Mouse (Mus musculus): ENCODE measurements around the gene Lsm10. TPM values are rescaled to one million over a fixed set of nuclear protein-coding genes. Genes with fewer than 3 reads are reported as not detected.
"Not testable (repeated sequence)": the region's sequence is repeated elsewhere in the genome, so short reads cannot be mapped to it uniquely, and the experiment has no call there.

Gene Lsm10
- polyA plus RNA-seq, 1 experiment = 19.0 TPM

- no peak overlapping the region for H3K4me3 ChIP-seq (replicated peaks)
- peaks cover 44% of the 10 kb centered on the region for H3K4me1 ChIP-seq
- H3K36me3 ChIP-seq (replicated peaks; ENCODE audit: low read length) = no peaks in the 10 kb centered on the region
- TF ChIP-seq GATA1 (IDR thresholded peaks at IDR 0.05; ENCODE audit: borderline replicate concordance, low read length) = no peak
- TF ChIP-seq FLI1 (IDR thresholded peaks at IDR 0.05; ENCODE audit: low read length) = no peak
- no peaks in the 10 kb centered on the region for H3K27me3 ChIP-seq (replicated peaks)
- no peaks in the 10 kb centered on the region for H3K9me3 ChIP-seq
Observed at GRCm38 (mm10) chr4:126091873-126092272, 4.5 kb upstream of the Lsm10 start.

GRCm38 (mm10) chr4:126095622-126096430 is 597 bp upstream of the Lsm10 start:
- Histone ChIP-seq H3K4me1 (peaks cover 62% of the 10 kb centered on the region), H3K36me3 (replicated peaks; ENCODE audit: low read length) (peaks cover 33% of the 10 kb centered on the region), H3K4me3 (replicated peaks) (peak overlapping the region; percentile 97)
- H3K27me3 ChIP-seq (replicated peaks); H3K9me3 ChIP-seq: not testable (repeated sequence)

GRCm38 (mm10) chr4:126097711-126098253 is 1.4 kb downstream of the Lsm10 start:
- Histone ChIP-seq H3K4me1 (peaks cover 70% of the 10 kb centered on the region), H3K27me3 (replicated peaks) (no peaks in the 10 kb centered on the region), H3K36me3 (replicated peaks; ENCODE audit: low read length) (peaks cover 39% of the 10 kb centered on the region), H3K9me3 (no peaks in the 10 kb centered on the region), H3K4me3 (replicated peaks) (peak overlapping the region; percentile 64)
- TF ChIP-seq GATA1 (IDR thresholded peaks at IDR 0.05; ENCODE audit: borderline replicate concordance, low read length) (no peak), FLI1 (IDR thresholded peaks at IDR 0.05; ENCODE audit: low read length) (no peak)

GRCm38 (mm10) chr4:126099365-126099764 is 2.9 kb downstream of the Lsm10 start:
- H3K4me1 ChIP-seq = peaks cover 75% of the 10 kb centered on the region
- H3K4me3 ChIP-seq (replicated peaks) = no peak overlapping the region
- H3K9me3 ChIP-seq = no peaks in the 10 kb centered on the region
- no peak for TF ChIP-seq GATA1 (IDR thresholded peaks at IDR 0.05; ENCODE audit: borderline replicate concordance, low read length)
- TF ChIP-seq FLI1 (IDR thresholded peaks at IDR 0.05; ENCODE audit: low read length) = no peak
- peaks cover 39% of the 10 kb centered on the region for H3K36me3 ChIP-seq (replicated peaks; ENCODE audit: low read length)
- no peaks in the 10 kb centered on the region for H3K27me3 ChIP-seq (replicated peaks)

GRCm38 (mm10) chr4:126100764-126101163 is 4.3 kb downstream of the Lsm10 start:
- Histone ChIP-seq H3K4me1 (peaks cover 86% of the 10 kb centered on the region), H3K4me3 (replicated peaks) (no peak overlapping the region), H3K36me3 (replicated peaks; ENCODE audit: low read length) (peaks cover 46% of the 10 kb centered on the region), H3K9me3 (no peaks in the 10 kb centered on the region), H3K27me3 (replicated peaks) (no peaks in the 10 kb centered on the region)
- TF ChIP-seq GATA1 (IDR thresholded peaks at IDR 0.05; ENCODE audit: borderline replicate concordance, low read length) = no peak

- TF ChIP-seq FLI1 (IDR thresholded peaks at IDR 0.05; ENCODE audit: low read length) = no peak
- no peak for TF ChIP-seq GATA1 (IDR thresholded peaks at IDR 0.05; ENCODE audit: borderline replicate concordance, low read length)
- peaks cover 94% of the 10 kb centered on the region for H3K4me1 ChIP-seq
- H3K9me3 ChIP-seq = no peaks in the 10 kb centered on the region
- H3K36me3 ChIP-seq (replicated peaks; ENCODE audit: low read length) = peaks cover 61% of the 10 kb centered on the region
- H3K4me3 ChIP-seq (replicated peaks) = peak overlapping the region; percentile 96
- H3K27me3 ChIP-seq (replicated peaks) = no peaks in the 10 kb centered on the region
Observed at GRCm38 (mm10) chr4:126102061-126102841, 5.8 kb downstream of the Lsm10 start.

- no peak for TF ChIP-seq FLI1 (IDR thresholded peaks at IDR 0.05; ENCODE audit: low read length)
- TF ChIP-seq GATA1 (IDR thresholded peaks at IDR 0.05; ENCODE audit: borderline replicate concordance, low read length) = no peak
- Histone ChIP-seq H3K27me3 (replicated peaks) (no peaks in the 10 kb centered on the region), H3K36me3 (replicated peaks; ENCODE audit: low read length) (peaks cover 63% of the 10 kb centered on the region), H3K4me1 (peaks cover 94% of the 10 kb centered on the region), H3K4me3 (replicated peaks) (peak overlapping the region; percentile 96), H3K9me3 (no peaks in the 10 kb centered on the region)
Observed at GRCm38 (mm10) chr4:126103057-126103581, 6.7 kb downstream of the Lsm10 start.

- Histone ChIP-seq H3K4me3 (replicated peaks) (peak within 1 kb of the TSS; percentile 96), H3K36me3 (replicated peaks; ENCODE audit: low read length) (peaks cover 63% of the 10 kb centered on the region), H3K27me3 (replicated peaks) (no peaks in the 10 kb centered on the region), H3K9me3 (no peaks in the 10 kb centered on the region), H3K4me1 (peaks cover 94% of the 10 kb centered on the region)
- peak; percentile 89 for TF ChIP-seq GATA1 (IDR thresholded peaks at IDR 0.05; ENCODE audit: borderline replicate concordance, low read length)
- peak; percentile 43; the same call in 1 of the 2 replicates for TF ChIP-seq FLI1 (IDR thresholded peaks at IDR 0.05; ENCODE audit: low read length)
Observed at GRCm38 (mm10) chr4:126103590-126104068, 7.2 kb downstream of the Lsm10 start, which contains the start of gene Stk40. Gene Stk40 (plus strand): TSS chr4:126103957.

- no peaks in the 10 kb centered on the region for H3K27me3 ChIP-seq (replicated peaks)
- H3K36me3 ChIP-seq (replicated peaks; ENCODE audit: low read length) = peaks cover 57% of the 10 kb centered on the region
- no peak; the same call in 2 of the 3 replicates for TF ChIP-seq GATA1 (IDR thresholded peaks at IDR 0.05; ENCODE audit: borderline replicate concordance, low read length)
- TF ChIP-seq FLI1 (IDR thresholded peaks at IDR 0.05; ENCODE audit: low read length) = no peak
- peaks cover 94% of the 10 kb centered on the region for H3K4me1 ChIP-seq
- H3K9me3 ChIP-seq = no peaks in the 10 kb centered on the region
- peak overlapping the region; percentile 96 for H3K4me3 ChIP-seq (replicated peaks)
Observed at GRCm38 (mm10) chr4:126104261-126105075, 8.0 kb downstream of the Lsm10 start.

Measured in megakaryocyte, embryonic 14.5 days (primary cell).